Mouse (Mus musculus) embryonic stem cell, embryonic (primary cell): ENCODE measurements around the gene Mfrp.

ENCODE experiments used
- CTCF ChIA-PET, 4 experiments: fragments of 300-600 bp in 2 of 4; fragments of 350-600 bp in 2 of 4; sonication (Branson Sonifier 250); formaldehyde crosslinking; loops; one replicate each; lab custom pipeline; 2022; ENCODE audit warnings: inconsistent platforms in 2 of 4; lab: Charles Lee
- POLR2A ChIA-PET, 4 experiments: fragments of 300-600 bp in 2 of 4; fragments of 350-600 bp in 2 of 4; sonication (Branson Sonifier 250); formaldehyde crosslinking; loops; one replicate each; lab custom pipeline; 2022; ENCODE audit warnings: antibody characterized with exemption in 4 of 4, inconsistent platforms in 1 of 4; lab: Charles Lee

Mfrp gene

DNA sequence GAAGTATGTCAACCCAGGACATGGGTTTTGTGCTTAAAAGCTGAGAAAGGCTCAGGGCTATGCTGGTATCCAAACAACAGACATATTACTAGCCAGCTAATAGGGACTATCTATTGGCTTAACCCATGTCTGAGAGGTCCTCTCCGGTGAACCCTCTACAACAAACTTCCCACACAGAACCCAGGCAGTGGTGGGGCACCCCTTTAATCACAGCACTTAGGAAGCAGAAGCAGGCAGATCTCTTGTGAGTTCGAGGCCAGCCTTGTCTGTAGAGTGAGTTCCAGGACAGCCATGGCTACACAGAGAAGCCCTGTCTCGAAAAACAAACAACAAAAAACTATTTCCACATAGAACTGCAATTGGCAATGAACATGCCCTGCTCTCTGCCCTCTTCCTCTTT is 25.2 kb downstream of the Mfrp start:
- CTCF ChIA-PET = interaction anchor here (0.6 to 3.0 kb wide), 25 partner anchors 8 to 1855 kb away, joined by 3 to 17 read pairs (median 4); partner anchors contain the start of gene Cbl (in 1 of the 4)

DNA sequence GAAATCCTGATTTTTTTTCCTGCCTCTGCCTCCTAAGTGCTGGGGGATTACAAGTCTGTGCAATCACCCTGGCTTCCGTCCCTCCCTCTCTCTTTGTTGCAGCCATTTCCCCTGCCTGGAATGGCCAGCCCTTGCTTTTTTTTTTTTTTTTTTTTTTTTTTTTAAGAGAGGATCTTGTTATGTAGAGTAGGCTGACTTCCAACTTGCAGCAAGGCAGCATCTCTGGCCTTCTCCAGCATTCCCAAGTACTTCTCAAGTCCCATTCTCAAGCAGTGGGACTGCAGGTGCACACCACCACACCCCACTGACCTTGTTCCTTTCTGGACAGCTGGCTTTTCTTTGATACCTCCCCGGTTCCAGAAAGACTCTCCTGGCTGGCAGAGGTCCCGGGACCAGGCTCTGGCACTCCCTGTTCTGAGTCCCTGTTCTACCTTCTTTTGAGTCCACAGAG is 25.8 kb downstream of the Mfrp start:
- POLR2A ChIA-PET = interaction anchor here (0.6 to 11.4 kb wide), 32 partner anchors 9 to 1034 kb away, joined by 3 to 104 read pairs (median 4); partner anchors contain the start of genes Cbl (in 2 of the 4), H2afx (in 2 of the 4), Ccdc84 (in 1 of the 4) and Gm49380 (in 1 of the 4)

More for the DNA sequence above, 25.2 kb downstream of the Mfrp start:
- POLR2A ChIA-PET = interaction anchor here (0.6 to 11.4 kb wide), 25 partner anchors 10 to 452 kb away, joined by 3 to 104 read pairs (median 5); partner anchors contain the start of genes Cbl (in 2 of the 4), H2afx (in 2 of the 4), Gm49380 (in 1 of the 4) and Hyou1 (in 1 of the 4)

DNA sequence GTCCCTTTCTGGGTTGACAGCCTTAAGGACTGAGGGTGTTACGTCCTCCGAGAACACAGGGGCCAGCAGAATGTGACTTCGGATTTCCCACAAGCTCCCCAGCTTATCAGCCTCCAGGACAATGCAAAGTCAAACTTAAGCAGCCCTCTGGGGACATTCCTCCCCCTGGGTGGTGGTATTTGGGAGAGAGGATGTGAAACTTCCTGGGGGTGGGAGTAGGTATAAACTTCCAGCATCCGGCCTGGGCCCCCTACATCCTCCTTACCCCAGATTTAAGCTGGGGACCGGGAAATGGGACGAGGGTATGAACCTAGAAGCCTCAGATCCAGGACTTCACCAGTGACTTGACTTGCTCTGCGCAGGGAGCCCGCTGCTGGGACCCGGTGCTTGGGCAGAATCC is 28.1 kb downstream of the Mfrp start:
- ChIA-PET POLR2A (interaction anchor here (0.6 to 11.4 kb wide), 17 partner anchors 10 to 290 kb away, joined by 3 to 104 read pairs (median 6); partner anchors contain the start of genes Cbl (in 2 of the 4), H2afx (in 2 of the 4), Ccdc84 (in 1 of the 4) and Dpagt1 (in 1 of the 4)), CTCF (interaction anchor here in 2 of 4 experiments (0.5 to 2.2 kb wide), 9 partner anchors 12 to 508 kb away, joined by 3 to 8 read pairs (median 4); partner anchors contain the start of gene Cbl (in 1 of the 2))

More for the DNA sequence above, 25.8 kb downstream of the Mfrp start:
- CTCF ChIA-PET = interaction anchor here (0.6 to 2.3 kb wide), 23 partner anchors 9 to 1855 kb away, joined by 3 to 17 read pairs (median 4); partner anchors contain the start of gene Cbl (in 1 of the 4)

DNA sequence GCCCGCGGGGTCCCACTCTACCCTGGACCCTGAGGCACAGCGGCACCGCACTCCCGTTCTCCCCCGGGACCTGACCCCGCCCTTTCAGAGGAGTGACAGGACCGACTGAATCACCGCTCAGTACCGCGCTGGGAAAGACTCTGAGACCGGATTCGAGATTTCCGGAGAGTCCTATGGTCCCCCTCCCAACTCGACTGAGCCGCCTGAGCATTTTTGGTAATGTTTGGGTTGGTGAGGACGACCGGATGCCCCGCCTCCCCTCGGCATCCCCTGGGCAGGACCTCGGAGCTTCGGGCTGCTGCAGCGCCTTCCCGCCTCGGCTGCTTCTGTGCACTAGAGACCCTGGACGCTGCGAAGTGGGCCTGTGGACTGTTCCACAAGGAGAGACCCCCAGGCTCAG is 28.5 kb downstream of the Mfrp start:
- ChIA-PET POLR2A (interaction anchor here in 3 of 4 experiments (0.6 to 11.4 kb wide), 16 partner anchors 10 to 289 kb away, joined by 3 to 104 read pairs (median 6); partner anchors contain the start of genes Cbl (in 2 of the 3), H2afx (in 2 of the 3), Ccdc84 (in 1 of the 3) and Dpagt1 (in 1 of the 3)), CTCF (interaction anchor here in 2 of 4 experiments (0.5 to 2.2 kb wide), 8 partner anchors 10 to 508 kb away, joined by 3 to 8 read pairs (median 4); partner anchors contain the start of gene Cbl (in 1 of the 2))

DNA sequence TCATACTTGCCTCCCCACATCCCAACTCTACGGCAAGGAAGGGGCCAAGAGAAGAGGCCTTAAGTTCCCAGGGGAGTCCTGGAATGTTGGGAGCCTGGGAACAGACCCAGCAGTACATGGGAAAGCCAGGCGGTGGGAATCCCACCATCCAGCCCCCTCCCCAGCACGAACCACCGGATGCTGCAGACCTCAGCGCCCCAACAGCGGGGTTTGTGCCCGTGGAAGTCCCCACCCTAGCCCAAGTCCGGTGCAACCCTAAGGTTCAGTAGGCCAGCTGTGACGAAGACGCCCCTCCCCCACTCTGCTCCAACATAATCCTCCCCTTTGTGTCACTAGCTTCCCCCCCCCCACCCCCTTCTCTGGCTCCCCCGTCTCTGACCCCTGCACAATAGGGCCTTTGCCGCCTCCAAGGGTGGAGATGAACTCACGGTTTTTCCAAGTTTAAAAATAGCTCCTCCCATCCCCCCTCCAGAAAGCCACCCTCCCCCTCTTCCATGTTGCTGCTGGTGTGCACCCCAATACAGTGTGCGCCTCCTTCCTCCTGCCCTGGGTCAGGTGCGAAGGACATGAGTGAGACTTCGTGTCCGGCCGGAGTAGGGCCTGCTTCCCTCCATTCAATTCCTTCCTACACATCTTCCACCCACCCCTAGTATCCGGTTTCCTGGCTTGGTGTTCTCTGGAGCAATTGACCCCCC is 29.2 kb downstream of the Mfrp start:
- ChIA-PET POLR2A (interaction anchor here (0.6 to 11.4 kb wide), 20 partner anchors 9 to 323 kb away, joined by 3 to 104 read pairs (median 4); partner anchors contain the start of genes Cbl (in 2 of the 4), H2afx (in 2 of the 4), Ccdc84 (in 1 of the 4) and Hmbs (in 1 of the 4)), CTCF (interaction anchor here in 3 of 4 experiments (0.5 to 2.2 kb wide), 12 partner anchors 9 to 507 kb away, joined by 3 to 8 read pairs (median 4); partner anchors contain the start of gene Cbl (in 1 of the 3))

DNA sequence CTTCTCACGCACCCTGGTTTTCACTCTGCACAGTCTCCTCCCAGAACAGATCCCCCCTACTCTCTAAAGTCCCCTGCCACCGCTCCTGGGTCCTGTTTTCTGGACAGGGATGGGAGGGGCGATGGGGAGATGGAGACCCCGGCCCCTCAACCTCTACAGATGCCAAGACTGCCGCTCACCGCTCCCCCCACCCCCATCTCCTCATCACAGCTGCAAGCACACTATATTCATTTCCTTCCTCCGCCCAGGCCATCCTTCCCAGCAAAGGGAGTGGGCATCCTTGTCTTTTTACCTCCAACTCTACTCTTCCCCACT is 29.7 kb downstream of the Mfrp start:
- CTCF ChIA-PET = interaction anchor here in 3 of 4 experiments (0.5 to 1.8 kb wide), 8 partner anchors 9 to 322 kb away, joined by 3 to 7 read pairs (median 4); no protein-coding TSS in a partner anchor
- POLR2A ChIA-PET = interaction anchor here (0.6 to 11.4 kb wide), 16 partner anchors 9 to 313 kb away, joined by 3 to 104 read pairs (median 4); partner anchors contain the start of genes H2afx (in 2 of the 4), Ccdc84 (in 1 of the 4), Hmbs (in 1 of the 4) and Hyou1 (in 1 of the 4)

DNA sequence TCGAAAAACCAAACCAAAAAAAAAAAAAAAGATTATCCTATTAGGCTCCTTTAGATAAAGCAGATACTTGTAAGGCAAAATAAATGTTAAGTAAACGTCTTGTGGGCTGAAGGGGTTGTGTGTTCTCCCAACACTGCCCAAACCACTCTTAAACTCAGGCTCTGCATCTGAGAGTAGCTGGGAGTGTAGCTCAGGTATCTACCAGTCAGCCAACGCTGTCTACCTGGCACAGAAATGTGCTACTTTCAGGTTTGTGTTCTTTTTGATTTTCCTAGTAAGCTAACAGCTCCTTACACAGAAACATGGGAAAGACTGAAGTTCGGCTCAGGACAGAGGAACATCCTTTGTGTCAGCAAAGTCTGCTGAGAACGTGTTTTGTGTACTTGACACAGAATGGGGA is 30.7 kb downstream of the Mfrp start:
- ChIA-PET CTCF (interaction anchor here (0.6 to 1.8 kb wide), 6 partner anchors 13 to 230 kb away, joined by 3 to 11 read pairs (median 4); partner anchors contain the start of gene Vps11 (in 1 of the 4)), POLR2A (interaction anchor here in 3 of 4 experiments (0.6 to 11.4 kb wide), 7 partner anchors 8 to 303 kb away, joined by 3 to 104 read pairs (median 4); partner anchors contain the start of genes Cbl (in 1 of the 3) and H2afx (in 1 of the 3))

DNA sequence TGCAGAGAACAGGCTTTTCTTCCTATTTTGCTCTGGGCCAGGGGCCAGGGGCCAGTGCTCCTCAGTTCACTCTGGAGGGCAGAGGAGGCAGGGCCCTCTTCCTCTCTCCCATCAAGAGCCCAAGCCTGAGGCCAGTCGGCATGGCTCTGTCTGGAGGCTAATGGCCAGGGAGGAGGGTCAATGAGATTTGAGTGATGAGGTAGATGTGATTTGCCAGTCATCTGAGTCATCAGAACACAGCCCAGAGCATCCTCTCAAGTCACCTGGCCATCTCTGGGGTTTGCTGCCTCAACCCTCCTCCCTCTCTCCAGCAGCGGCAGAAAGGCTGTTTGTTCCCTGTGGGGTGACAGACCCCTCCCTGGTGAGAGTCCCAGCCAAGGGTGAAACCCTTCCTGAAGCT is 31.8 kb downstream of the Mfrp start:
- ChIA-PET CTCF (no interaction called here), POLR2A (interaction anchor here in 2 of 4 experiments (0.8 to 11.4 kb wide), 5 partner anchors 11 to 201 kb away, joined by 3 to 104 read pairs (median 4); partner anchors contain the start of genes Cbl (in 1 of the 2) and H2afx (in 1 of the 2))

DNA sequence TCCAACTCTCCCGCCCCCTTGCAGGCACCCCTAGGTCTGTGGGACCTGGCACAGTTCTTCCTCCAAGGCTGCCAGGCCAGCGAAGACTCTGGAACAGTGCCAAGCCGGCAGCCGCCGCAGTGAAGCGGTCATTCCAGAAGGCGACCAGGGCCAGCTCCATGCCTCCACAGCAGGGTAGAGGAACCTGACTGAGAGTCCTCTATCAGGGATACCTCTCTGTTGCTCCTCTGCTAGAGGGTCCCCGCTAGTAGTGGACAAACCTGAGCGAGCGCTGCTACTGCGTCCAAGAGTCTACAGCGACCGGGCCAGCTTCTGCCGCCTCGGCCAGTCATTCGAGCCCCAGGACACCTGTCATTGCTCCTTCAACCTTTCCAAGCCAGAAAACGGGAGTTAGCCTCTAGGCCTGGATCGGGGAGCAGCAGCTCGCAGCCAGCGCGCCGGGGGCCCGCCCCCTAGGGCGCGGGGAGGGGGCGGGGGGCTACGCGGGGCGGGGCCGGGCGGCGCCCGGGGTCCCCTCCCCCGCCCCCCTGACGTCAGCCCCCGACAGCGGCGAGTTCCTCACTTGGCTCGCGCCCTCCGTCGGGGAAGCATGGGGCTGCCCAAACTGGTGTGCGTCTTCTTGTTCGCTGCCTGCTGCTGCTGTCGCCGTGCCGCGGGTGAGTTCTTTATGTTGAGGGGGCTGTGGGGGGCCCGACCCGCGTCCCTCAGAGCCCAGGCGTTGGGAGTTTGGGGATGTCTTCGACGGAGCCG is 32.7 kb downstream of the Mfrp start, which contains the start of gene Mcam:
Gene Mcam, plus strand, starts transcription at position 369 of the 750 bp plus-strand sequence.
- CTCF ChIA-PET = interaction anchor here in 3 of 4 experiments (0.8 to 2.9 kb wide), 11 partner anchors 8 to 245 kb away, joined by 3 to 13 read pairs (median 3); partner anchors contain the start of genes Hyou1 (in 1 of the 3) and Vps11 (in 1 of the 3)
- POLR2A ChIA-PET = interaction anchor here in 3 of 4 experiments (0.5 to 11.4 kb wide), 25 partner anchors 8 to 471 kb away, joined by 3 to 104 read pairs (median 4); partner anchors contain the start of genes Vps11 (in 2 of the 3), Abcg4 (in 1 of the 3), Cbl (in 1 of the 3) and Ccdc84 (in 1 of the 3)

DNA sequence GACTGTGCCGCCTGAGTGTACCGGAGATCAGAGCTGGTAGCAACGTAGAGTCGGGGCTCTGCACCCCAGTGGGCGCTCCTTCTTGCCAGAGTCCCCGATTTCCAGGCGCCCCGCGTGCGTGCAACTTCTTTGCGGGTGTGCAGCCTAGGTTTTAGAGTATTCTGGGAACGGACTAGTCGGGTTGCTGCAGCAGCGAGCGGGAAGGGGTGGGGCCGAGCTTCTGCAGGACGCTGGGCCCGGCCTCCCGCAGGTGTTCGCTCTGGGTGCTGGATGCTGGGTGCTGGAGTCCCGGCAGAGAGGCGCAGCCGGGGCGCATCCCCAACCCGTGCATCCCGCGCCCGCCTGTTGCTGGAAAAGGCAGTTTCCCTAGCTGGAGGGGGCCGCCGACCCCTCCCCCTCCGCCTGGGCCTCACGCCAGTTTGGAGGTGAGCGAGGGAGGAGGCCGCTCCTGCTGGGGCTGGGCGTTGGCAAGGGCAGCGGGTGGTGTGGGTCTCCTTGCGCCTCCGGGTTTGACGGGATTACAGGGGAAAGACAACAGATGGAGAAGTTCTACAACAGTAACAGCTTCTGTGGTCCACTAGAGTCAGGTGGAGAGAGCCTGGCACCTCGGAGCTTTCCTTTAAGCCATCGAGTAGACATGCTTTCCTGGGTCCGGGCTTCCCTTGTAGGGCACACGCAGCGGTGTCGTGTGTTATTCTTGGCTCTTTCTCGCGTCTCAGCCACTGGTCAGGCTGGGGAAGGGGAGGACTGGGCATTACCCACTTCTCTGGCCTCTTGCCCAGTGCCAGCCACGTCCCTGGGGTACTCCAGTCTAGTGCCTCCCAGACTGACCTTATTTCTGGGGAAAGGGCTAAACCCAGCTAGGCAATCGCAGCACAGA is 33.6 kb downstream of the Mfrp start:
- ChIA-PET POLR2A (interaction anchor here in 3 of 4 experiments (0.5 to 11.4 kb wide), 25 partner anchors 9 to 1366 kb away, joined by 3 to 104 read pairs (median 4); partner anchors contain the start of genes Vps11 (in 2 of the 3), Abcg4 (in 1 of the 3), Cbl (in 1 of the 3) and Ccdc84 (in 1 of the 3)), CTCF (interaction anchor here (0.7 to 2.9 kb wide), 15 partner anchors 9 to 244 kb away, joined by 3 to 13 read pairs (median 3); partner anchors contain the start of genes Hyou1 (in 1 of the 4) and Vps11 (in 1 of the 4))

DNA sequence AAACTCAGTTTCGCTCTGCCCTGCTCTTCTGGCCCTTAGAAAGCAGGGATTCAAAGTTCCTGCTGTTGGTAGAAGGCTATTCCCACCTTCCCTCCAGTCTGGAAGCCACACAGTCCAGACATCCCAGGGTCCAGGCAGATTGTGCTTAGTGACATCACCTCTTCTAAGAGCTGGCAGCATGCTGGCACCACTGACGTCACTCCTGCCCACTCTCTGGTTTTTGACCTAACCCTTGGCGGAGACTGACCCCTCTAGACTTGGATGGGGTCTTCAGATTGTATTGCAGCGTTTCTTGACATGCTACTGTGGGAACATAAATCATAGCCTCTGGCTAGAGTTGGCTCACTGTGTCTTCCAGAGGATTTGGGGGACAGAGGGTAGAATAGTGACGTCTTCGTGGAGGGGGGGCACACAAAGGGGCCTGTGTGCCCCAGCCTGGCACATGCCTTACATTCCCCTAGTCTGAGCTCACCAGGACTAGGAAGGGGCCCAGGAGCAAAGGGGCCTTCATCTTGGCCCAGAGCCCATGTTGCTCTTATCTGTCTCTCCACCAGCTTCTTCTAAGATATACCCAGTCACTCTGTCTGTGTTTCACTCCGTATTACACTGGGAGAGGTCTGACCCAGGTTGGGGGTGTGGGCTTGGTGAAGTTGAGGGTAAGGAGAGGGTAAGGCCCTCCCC is 34.3 kb downstream of the Mfrp start:
- CTCF ChIA-PET = interaction anchor here in 3 of 4 experiments (0.7 to 2.9 kb wide), 10 partner anchors 9 to 41 kb away, joined by 3 to 13 read pairs (median 4); no protein-coding TSS in a partner anchor
- POLR2A ChIA-PET = interaction anchor here in 2 of 4 experiments (1.0 to 11.4 kb wide), 19 partner anchors 7 to 1365 kb away, joined by 3 to 104 read pairs (median 5); partner anchors contain the start of genes Abcg4 (in 1 of the 2), Cbl (in 1 of the 2), Ccdc84 (in 1 of the 2) and H2afx (in 1 of the 2)

DNA sequence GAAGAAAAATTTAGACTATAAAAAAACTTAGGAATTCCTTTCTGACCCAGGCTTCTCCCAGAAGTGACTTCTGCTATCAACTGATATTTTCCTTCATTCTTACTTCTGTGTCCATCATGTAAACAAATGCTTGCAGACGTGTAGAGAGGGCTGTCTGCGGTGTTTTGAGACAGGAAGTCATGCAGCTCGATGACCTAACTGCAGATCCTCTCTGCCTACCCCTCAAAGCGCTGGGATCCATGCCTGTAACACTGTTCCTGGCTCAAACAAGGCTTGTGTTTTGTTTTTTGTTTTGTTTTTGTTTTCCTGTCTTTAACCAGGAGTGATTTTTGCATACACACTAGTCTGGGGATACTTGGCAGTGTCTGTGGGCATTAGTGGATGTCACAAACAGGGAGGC is 36.3 kb downstream of the Mfrp start:
- ChIA-PET CTCF (no interaction called here), POLR2A (interaction anchor here in 2 of 4 experiments (3.9 to 10.1 kb wide), 2 partner anchors 9 to 12 kb away, joined by 20 to 72 read pairs; no protein-coding TSS in a partner anchor)

DNA sequence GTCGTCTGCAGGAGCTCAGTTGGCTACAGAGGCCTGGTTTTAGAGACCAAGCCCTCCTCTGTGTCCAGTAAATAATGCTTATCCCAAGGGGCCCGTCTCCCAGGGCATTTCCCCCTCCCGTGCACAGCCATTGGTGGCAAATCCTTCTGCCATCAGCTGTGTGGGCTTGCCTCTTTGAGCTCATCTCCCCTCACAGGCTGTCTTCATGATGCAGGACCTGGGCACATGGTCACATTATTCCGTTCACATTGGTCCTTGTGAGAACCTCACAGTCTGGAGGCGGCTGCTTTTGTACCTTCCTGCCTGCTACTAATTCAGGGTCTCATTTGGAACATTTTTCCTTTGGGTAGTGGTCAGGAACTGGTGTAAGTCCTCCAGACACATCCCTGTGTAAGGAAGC is 40.4 kb downstream of the Mfrp start:
- POLR2A ChIA-PET = interaction anchor here in 3 of 4 experiments (0.6 to 10.1 kb wide), 13 partner anchors 8 to 193 kb away, joined by 3 to 72 read pairs (median 5); partner anchors contain the start of genes H2afx (in 2 of the 3), Cbl (in 1 of the 3) and Hinfp (in 1 of the 3)

DNA sequence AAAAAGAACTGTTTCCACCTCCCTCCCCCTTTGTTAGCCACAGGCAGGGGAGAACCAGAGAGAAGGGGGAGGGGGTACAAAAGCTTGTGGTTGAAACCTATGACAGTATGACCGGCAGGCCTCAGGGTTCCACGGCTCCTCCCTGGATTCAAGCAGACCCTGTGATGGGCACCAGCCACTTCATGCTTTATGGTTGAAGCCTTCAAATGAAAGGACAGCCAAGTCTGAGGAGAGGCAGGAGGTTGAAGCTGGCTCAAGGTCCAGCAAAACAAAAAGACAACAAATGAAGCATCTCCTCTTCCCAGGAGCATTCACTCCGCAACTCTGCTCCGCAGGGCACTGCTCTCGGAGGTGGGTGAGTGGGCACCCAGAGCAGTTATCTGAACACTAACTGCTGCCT is 41.9 kb downstream of the Mfrp start:
- POLR2A ChIA-PET = interaction anchor here in 2 of 4 experiments (0.6 to 10.1 kb wide), 12 partner anchors 8 to 710 kb away, joined by 3 to 72 read pairs (median 6); partner anchors contain the start of genes Cbl (in 1 of the 2), H2afx (in 1 of the 2), Hmbs (in 1 of the 2) and Mcam (in 1 of the 2)
- CTCF ChIA-PET = interaction anchor here in 2 of 4 experiments (0.5 to 1.4 kb wide), 7 partner anchors 9 to 149 kb away, joined by 3 to 9 read pairs (median 4); partner anchors contain the start of genes Abcg4 (in 1 of the 2) and Cbl (in 1 of the 2)

More for the DNA sequence above, 40.4 kb downstream of the Mfrp start:
- CTCF ChIA-PET = interaction anchor here (0.5 to 1.2 kb wide), 7 partner anchors 12 to 514 kb away, joined by 3 to 7 read pairs (median 4); no protein-coding TSS in a partner anchor
